Mouse (Mus musculus): ENCODE data around the gene Nsdhl. TPM values are rescaled to one million over a fixed set of nuclear protein-coding genes. Genes with fewer than 3 reads are reported as not detected.
A peak's percentile ranks its signal among the peaks of the same experiment; 100 is the strongest.

Gene Nsdhl
- polyA plus RNA-seq, 1 experiment from 2014 or later = 22.7 TPM

DNA sequence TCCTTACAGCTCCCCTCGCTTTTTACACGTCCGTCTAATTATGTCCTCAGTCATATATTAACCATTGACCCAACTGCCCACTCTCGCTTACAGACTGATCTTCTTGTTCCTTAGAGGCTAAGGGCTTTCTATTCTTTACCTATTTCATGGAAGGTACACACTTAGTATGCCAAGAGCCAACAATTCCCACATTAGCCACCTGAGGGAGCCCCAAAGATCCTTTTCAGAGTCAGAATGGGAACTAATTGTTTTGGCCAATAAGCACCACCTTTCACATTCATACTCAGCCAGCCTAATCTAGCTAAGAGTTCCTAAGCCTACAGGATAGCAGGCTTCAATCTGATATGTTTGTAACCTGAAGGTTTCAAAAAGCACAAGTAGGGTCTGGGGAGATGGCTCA, 42.1 kb downstream of the Nsdhl start:
- Histone ChIP-seq H3K27ac (no peak overlapping the region), H3K9me3 (no peaks in the 10 kb centered on the region), H3K9ac (no peak overlapping the region), H3K4me1 (no peaks in the 10 kb centered on the region), H3K27me3 (no peaks in the 10 kb centered on the region), H3K36me3 (no peaks in the 10 kb centered on the region), H3K4me2 (no peak overlapping the region), H3K4me3 (no peak overlapping the region)
- 84% methylated on average over 4 of the region's 4 CpGs for WGBS
- ATAC-seq (ENCODE audit: insufficient number of reproducible peaks, insufficient read depth, low FRiP score, low TSS enrichment, low read depth) = no peak

GRCm38 (mm10) chrX:72961511-72961910, 43.2 kb downstream of the Nsdhl start:
- Histone ChIP-seq H3K36me3 (no peaks in the 10 kb centered on the region), H3K4me1 (no peaks in the 10 kb centered on the region), H3K9ac (no peak overlapping the region), H3K4me3 (no peak overlapping the region), H3K27me3 (no peaks in the 10 kb centered on the region), H3K27ac (no peak overlapping the region), H3K4me2 (no peak overlapping the region), H3K9me3 (no peaks in the 10 kb centered on the region)
- no peak for ATAC-seq (ENCODE audit: insufficient number of reproducible peaks, insufficient read depth, low FRiP score, low TSS enrichment, low read depth)
- WGBS = 61% methylated on average over 3 of the region's 3 CpGs

GRCm38 (mm10) chrX:72962743-72963142, 44.4 kb downstream of the Nsdhl start:
- no peak overlapping the region for H3K9ac ChIP-seq
- no peaks in the 10 kb centered on the region; the same call in 1 of the 2 replicates for H3K27me3 ChIP-seq
- H3K36me3 ChIP-seq = no peaks in the 10 kb centered on the region
- ATAC-seq (ENCODE audit: insufficient number of reproducible peaks, insufficient read depth, low FRiP score, low TSS enrichment, low read depth) = no peak
- WGBS = 80% methylated on average over 3 of the region's 3 CpGs
- H3K4me3 ChIP-seq = no peak overlapping the region
- H3K4me1 ChIP-seq = no peaks in the 10 kb centered on the region
- H3K4me2 ChIP-seq = no peak overlapping the region
- no peaks in the 10 kb centered on the region for H3K9me3 ChIP-seq
- no peak overlapping the region for H3K27ac ChIP-seq

DNA sequence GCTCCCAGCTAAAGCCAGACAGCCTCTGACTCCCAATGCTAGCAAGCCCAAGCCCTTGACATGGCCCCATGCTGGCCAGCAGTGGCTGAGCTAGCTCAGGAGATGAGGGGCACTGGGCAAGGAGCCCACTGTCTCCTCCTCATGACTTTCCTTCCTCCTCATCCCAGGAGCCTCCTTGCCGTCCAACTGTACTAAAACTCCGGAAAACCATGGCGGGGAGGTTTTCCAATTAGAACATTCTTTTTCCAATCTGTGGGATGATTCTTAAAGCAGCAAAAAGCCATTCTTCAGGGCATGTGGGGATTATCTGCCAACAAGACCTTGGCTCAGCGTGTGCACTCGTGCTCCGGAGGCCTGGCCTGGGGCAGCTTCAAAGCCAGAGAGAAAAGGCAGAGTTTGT, 64.5 kb downstream of the Nsdhl start:
- no peak overlapping the region for H3K27ac ChIP-seq
- no peak overlapping the region for H3K9ac ChIP-seq
- H3K4me2 ChIP-seq = no peak overlapping the region
- H3K4me3 ChIP-seq = no peak overlapping the region
- ATAC-seq (ENCODE audit: insufficient number of reproducible peaks, insufficient read depth, low FRiP score, low TSS enrichment, low read depth) = no peak
- no peaks in the 10 kb centered on the region for H3K9me3 ChIP-seq
- no peaks in the 10 kb centered on the region for H3K36me3 ChIP-seq
- WGBS = 67% methylated on average over 6 of the region's 6 CpGs
- H3K27me3 ChIP-seq = peaks cover 7% of the 10 kb centered on the region
- H3K4me1 ChIP-seq = 0 out of 2 replicates have a peak, but pooled peaks cover 4% of the 10 kb centered on the region

GRCm38 (mm10) chrX:72985607-72986006, 67.2 kb downstream of the Nsdhl start:
- Histone ChIP-seq H3K27me3 (peaks cover 9% of the 10 kb centered on the region; the same call in 1 of the 2 replicates), H3K27ac (no peak overlapping the region), H3K4me1 (0 out of 2 replicates have a peak, but pooled peaks cover 4% of the 10 kb centered on the region), H3K4me2 (no peak overlapping the region), H3K36me3 (no peaks in the 10 kb centered on the region), H3K4me3 (no peak overlapping the region), H3K9me3 (no peaks in the 10 kb centered on the region), H3K9ac (no peak overlapping the region)
- 93% methylated on average over 2 of the region's 2 CpGs for WGBS
- ATAC-seq (ENCODE audit: insufficient number of reproducible peaks, insufficient read depth, low FRiP score, low TSS enrichment, low read depth) = no peak

DNA sequence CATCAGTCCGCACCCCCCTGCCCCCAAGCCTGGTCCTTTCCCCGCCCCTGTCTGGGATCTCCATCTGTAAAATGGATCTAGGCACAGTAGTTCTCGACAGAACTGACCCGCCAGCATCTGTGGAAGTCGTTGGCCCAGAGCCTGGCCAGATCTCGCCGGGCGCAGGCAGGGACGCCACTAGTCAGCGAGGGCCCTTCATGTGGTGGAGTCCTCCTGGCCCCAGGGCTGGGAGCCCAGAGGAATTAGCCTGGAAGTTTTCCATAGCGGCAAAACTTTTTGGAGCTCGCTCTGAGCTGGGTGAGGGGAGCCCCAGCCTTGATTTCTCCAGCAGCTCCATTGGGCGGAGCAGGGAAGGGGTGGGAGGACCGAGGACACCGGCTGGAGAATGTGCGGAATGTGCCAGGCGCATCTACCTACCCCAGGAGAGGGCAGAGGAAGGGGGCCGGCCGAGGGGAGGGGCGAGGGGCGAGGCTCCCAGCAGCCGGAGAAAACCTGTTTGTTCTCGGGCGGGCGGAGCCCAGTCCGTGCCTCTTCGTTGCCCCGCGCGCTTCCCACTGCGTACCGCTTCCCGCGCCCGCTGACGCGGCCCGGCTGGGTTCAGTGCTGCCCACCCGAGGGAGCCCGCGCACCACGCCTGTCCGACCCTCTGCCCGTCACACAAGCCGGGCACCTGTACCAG, 68.6 kb downstream of the Nsdhl start, which contains the start of gene Zfp185:
TSS of gene Zfp185 (plus strand) at position 499 of the 679 bp plus-strand sequence.
- peak; percentile 74; the same call in 1 of the 2 replicates for ATAC-seq (ENCODE audit: insufficient number of reproducible peaks, insufficient read depth, low FRiP score, low TSS enrichment, low read depth)
- 0 out of 2 replicates have a peak within 1 kb of the TSS, but pooled peaks have one; percentile 16 for H3K27ac ChIP-seq
- WGBS = 26% methylated on average over 41 of the region's 45 CpGs

DNA sequence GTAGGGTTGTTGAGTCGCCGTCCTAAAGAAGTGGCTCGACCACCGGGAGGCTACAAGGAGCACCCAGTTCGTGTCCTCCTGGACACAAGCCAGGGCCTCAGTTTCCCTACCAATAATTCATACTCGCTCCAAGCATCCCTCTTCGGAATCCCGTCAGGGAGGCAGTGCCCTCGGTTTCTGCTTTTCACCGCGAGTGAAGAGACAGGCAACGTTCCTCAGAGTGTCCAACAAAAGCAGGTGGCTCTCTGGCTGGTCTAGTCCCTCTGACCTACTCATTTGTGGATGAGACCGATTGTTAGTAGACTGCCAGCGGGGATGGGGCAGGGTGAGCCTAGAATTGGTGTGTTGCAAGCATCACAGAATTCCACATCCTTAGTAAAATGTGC, 69.2 kb downstream of the Nsdhl start:
- WGBS = 37% methylated on average over 14 of the region's 14 CpGs
- Histone ChIP-seq H3K36me3 (no peaks in the 10 kb centered on the region), H3K27ac (0 out of 2 replicates have a peak overlapping the region, but pooled peaks have one; percentile 16), H3K4me1 (0 out of 2 replicates have a peak, but pooled peaks cover 4% of the 10 kb centered on the region), H3K27me3 (peaks cover 6% of the 10 kb centered on the region; the same call in 1 of the 2 replicates), H3K9ac (peak overlapping the region; percentile 65), H3K4me2 (peak overlapping the region; percentile 61), H3K4me3 (peak overlapping the region; percentile 45), H3K9me3 (no peaks in the 10 kb centered on the region)
- no peak for ATAC-seq (ENCODE audit: insufficient number of reproducible peaks, insufficient read depth, low FRiP score, low TSS enrichment, low read depth)

More for the DNA sequence above, 68.6 kb downstream of the Nsdhl start, which contains the start of gene Zfp185:
- H3K4me3 ChIP-seq = peak within 1 kb of the TSS; percentile 45
- no peaks in the 10 kb centered on the region for H3K9me3 ChIP-seq
- H3K4me1 ChIP-seq = 0 out of 2 replicates have a peak, but pooled peaks cover 4% of the 10 kb centered on the region
- peak within 1 kb of the TSS; percentile 65 for H3K9ac ChIP-seq
- H3K36me3 ChIP-seq = no peaks in the 10 kb centered on the region
- peaks cover 6% of the 10 kb centered on the region; the same call in 1 of the 2 replicates for H3K27me3 ChIP-seq
- peak within 1 kb of the TSS; percentile 61 for H3K4me2 ChIP-seq

DNA sequence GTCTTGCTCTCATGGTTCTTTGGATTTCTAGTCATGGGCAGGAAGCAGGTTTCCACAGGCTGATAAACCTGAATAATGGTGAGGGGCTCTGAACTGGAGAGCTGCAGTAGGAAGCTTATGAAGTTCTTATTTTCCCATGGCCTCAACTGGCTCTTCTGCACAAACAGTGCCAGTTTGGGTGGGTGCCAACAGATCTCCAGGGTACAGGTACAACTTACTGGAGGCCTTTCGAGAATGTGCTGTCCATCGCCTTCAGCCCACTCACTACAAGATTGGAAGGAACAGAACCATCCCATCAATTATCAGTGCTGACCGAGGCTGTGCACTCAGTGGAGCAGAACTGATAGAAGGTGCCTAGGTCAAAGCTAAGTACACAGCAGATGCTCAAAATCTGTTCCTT, 70.1 kb downstream of the Nsdhl start:
- no peak overlapping the region for H3K4me3 ChIP-seq
- no peak overlapping the region for H3K27ac ChIP-seq
- H3K27me3 ChIP-seq = peaks cover 6% of the 10 kb centered on the region; the same call in 1 of the 2 replicates
- 84% methylated on average over 3 of the region's 3 CpGs for WGBS
- ATAC-seq (ENCODE audit: insufficient number of reproducible peaks, insufficient read depth, low FRiP score, low TSS enrichment, low read depth) = no peak
- H3K4me1 ChIP-seq = 0 out of 2 replicates have a peak, but pooled peaks cover 4% of the 10 kb centered on the region
- H3K36me3 ChIP-seq = no peaks in the 10 kb centered on the region
- H3K9me3 ChIP-seq = no peaks in the 10 kb centered on the region
- H3K9ac ChIP-seq = no peak overlapping the region
- H3K4me2 ChIP-seq = 0 out of 2 replicates have a peak overlapping the region, but pooled peaks have one; percentile 61

DNA sequence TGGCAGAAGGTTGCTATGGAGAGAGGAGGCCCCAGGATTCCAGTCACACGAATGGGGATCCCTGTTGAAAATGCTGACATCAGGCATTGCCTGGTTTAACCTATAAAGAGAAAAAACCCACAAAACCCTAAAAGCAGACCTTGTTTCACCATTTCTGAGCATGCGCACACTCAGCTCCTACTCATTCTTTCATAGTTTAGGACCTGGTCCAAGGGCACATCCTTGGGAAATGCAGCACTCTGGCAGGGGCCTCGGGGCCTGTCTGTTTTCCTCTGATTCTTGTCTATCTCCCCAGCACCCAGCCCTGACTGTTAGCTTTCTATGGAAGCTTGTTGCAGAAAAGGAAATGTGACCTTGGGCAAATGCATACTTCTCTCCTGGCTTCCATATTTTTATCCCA, 72.2 kb downstream of the Nsdhl start:
- H3K4me1 ChIP-seq = no peaks in the 10 kb centered on the region
- no peaks in the 10 kb centered on the region for H3K9me3 ChIP-seq
- no peaks in the 10 kb centered on the region for H3K36me3 ChIP-seq
- H3K9ac ChIP-seq = no peak overlapping the region
- ATAC-seq (ENCODE audit: insufficient number of reproducible peaks, insufficient read depth, low FRiP score, low TSS enrichment, low read depth) = no peak
- H3K4me3 ChIP-seq = no peak overlapping the region
- no peak overlapping the region for H3K27ac ChIP-seq
- 69% methylated on average over 3 of the region's 3 CpGs for WGBS
- H3K4me2 ChIP-seq = no peak overlapping the region
- peaks cover 6% of the 10 kb centered on the region; the same call in 1 of the 2 replicates for H3K27me3 ChIP-seq

GRCm38 (mm10) chrX:72992291-72992919, 74.0 kb downstream of the Nsdhl start:
- WGBS = 56% methylated on average over 5 of the region's 5 CpGs
- no peaks in the 10 kb centered on the region for H3K4me1 ChIP-seq
- peaks cover 6% of the 10 kb centered on the region; the same call in 1 of the 2 replicates for H3K27me3 ChIP-seq
- H3K4me2 ChIP-seq = no peak overlapping the region
- H3K9me3 ChIP-seq = no peaks in the 10 kb centered on the region
- H3K27ac ChIP-seq = no peak overlapping the region
- H3K36me3 ChIP-seq = no peaks in the 10 kb centered on the region
- no peak overlapping the region for H3K4me3 ChIP-seq
- ATAC-seq (ENCODE audit: insufficient number of reproducible peaks, insufficient read depth, low FRiP score, low TSS enrichment, low read depth) = no peak
- no peak overlapping the region for H3K9ac ChIP-seq

DNA sequence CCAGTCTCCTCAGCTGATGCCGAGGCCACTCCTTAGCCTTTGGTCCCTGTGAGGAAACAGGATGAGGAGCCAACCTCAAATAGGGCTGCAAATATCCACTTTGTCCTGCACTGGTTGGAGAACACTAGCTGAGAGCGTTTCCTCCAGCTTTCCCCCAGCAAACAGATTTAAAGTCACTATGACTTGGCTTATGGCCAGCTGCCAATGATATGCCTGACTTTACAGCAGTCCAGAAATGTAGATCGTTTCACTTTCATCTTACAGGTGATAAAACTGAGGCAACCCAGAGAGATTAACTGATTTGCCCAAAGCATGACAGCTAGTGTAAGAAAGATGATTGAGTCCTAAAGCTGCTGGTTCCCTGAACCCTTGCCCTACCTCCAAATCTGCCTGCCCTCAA, 77.2 kb downstream of the Nsdhl start:
- no peak for ATAC-seq (ENCODE audit: insufficient number of reproducible peaks, insufficient read depth, low FRiP score, low TSS enrichment, low read depth)
- 66% methylated on average over 3 of the region's 3 CpGs for WGBS
- H3K27me3 ChIP-seq = no peaks in the 10 kb centered on the region; the same call in 1 of the 2 replicates

More for the DNA sequence above, 77.2 kb downstream of the Nsdhl start:
- no peaks in the 10 kb centered on the region for H3K4me1 ChIP-seq
- no peaks in the 10 kb centered on the region for H3K36me3 ChIP-seq
- H3K27ac ChIP-seq = no peak overlapping the region
- no peaks in the 10 kb centered on the region for H3K9me3 ChIP-seq
- no peak overlapping the region for H3K4me3 ChIP-seq
- H3K4me2 ChIP-seq = no peak overlapping the region
- no peak overlapping the region for H3K9ac ChIP-seq
